In genomic region chr10:19954572-19954971, GRCm38 (mm10) we compare ENCODE assay signal across 21 mouse cellular contexts.
"Had no signal": no experiment of that assay in that cellular context is flagged by ENCODE, and none has a peak within 500 bp of the region (broad histone marks: within the 10 kb centered on the region; RNA-seq: fewer than 3 reads in every experiment).

No protein-coding gene starts in this region.

- H3K36me3 ChIP-seq: limb, embryonic 10.5 days; limb, embryonic 13.5 days; liver, embryonic 13.5 days; midbrain, embryonic 12.5 days; midbrain, embryonic 15.5 days; neural tube, embryonic 13.5 days; stomach, embryonic 15.5 days had no signal

- H3K4me3 ChIP-seq: layer of hippocampus, adult 2 months; limb, embryonic 10.5 days; limb, embryonic 13.5 days; liver, embryonic 13.5 days; megakaryocyte, embryonic 14.5 days; midbrain, embryonic 12.5 days; midbrain, embryonic 15.5 days; myocyte; neural tube, embryonic 13.5 days; stomach, embryonic 15.5 days had no signal

- H3K4me2 ChIP-seq: limb, embryonic 13.5 days; liver, embryonic 13.5 days; lung, embryonic 14.5 days; midbrain, embryonic 12.5 days; midbrain, embryonic 15.5 days; neural tube, embryonic 13.5 days; stomach, embryonic 15.5 days had no signal

- H3K27me3 ChIP-seq: limb, embryonic 13.5 days; liver, embryonic 13.5 days; megakaryocyte, embryonic 14.5 days; midbrain, embryonic 12.5 days; midbrain, embryonic 15.5 days; neural tube, embryonic 13.5 days; stomach, embryonic 15.5 days had no signal

- DNase-seq: kidney, adult 18-20 months; kidney, postnatal 14 days; layer of hippocampus, adult 9-11 months; liver, embryonic 13.5 days; lung, embryonic 14.5 days; retina, postnatal 1 day; right cerebral cortex, postnatal 25 days; spleen, adult 18-20 months; thymus, postnatal 25 days had no signal

- H3K9ac ChIP-seq: limb, embryonic 13.5 days; liver, embryonic 13.5 days; lung, embryonic 14.5 days; midbrain, embryonic 12.5 days; midbrain, embryonic 15.5 days; neural tube, embryonic 13.5 days; stomach, embryonic 15.5 days had no signal

- H3K9me3 ChIP-seq: limb, embryonic 10.5 days; limb, embryonic 13.5 days; liver, embryonic 13.5 days; midbrain, embryonic 12.5 days; midbrain, embryonic 15.5 days; neural tube, embryonic 13.5 days; stomach, embryonic 15.5 days had no signal

- H3K27ac ChIP-seq: layer of hippocampus, adult 2 months; limb, embryonic 10.5 days; limb, embryonic 13.5 days; liver, embryonic 13.5 days; macrophage; midbrain, embryonic 12.5 days; midbrain, embryonic 15.5 days; neural tube, embryonic 13.5 days; stomach, embryonic 15.5 days had no signal

- H3K4me1 ChIP-seq: limb, embryonic 10.5 days; limb, embryonic 13.5 days; midbrain, embryonic 12.5 days; midbrain, embryonic 15.5 days; neural tube, embryonic 13.5 days had no signal

- ATAC-seq: intestine, embryonic 16.5 days; lung, postnatal 0 days; midbrain, embryonic 15.5 days had no signal
